Mouse (Mus musculus) v-Abl transformed pro-B cells (cell line): ENCODE data around the gene Wdr37.

ENCODE experiments used
- in situ Hi-C, 2 experiments: fragments of 400-800 bp; cut with MboI; formaldehyde crosslinking; loops; one replicate each; pipeline ENCODE4 v1.15.1; 2025; ENCODE audit not compliant: unreplicated experiment in 2 of 2

Gene Wdr37

DNA sequence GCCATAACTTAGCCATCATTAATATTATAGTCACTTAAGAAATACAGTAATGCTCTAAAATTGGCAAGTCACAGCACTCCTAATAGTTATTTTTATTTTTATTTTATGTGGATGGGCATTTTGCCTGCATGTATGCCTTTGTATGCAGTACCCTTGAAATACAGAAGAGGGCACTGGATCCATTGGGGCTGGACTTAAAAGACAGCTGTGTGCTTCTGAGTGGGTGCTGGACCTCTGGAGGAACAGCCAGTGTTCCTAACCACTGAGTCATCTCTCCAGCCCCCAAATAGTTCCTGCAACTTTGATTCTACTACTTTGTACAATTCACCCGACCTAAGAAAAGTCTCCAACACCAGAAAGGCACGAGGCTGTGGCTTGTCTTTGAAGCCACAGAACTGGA is 24.0 kb downstream of the Wdr37 start:
- in situ Hi-C loops, result loop anchor here (10.0 to 25.0 kb wide), 2 partner anchors 127 to 990 kb away; no protein-coding TSS in a partner anchor

DNA sequence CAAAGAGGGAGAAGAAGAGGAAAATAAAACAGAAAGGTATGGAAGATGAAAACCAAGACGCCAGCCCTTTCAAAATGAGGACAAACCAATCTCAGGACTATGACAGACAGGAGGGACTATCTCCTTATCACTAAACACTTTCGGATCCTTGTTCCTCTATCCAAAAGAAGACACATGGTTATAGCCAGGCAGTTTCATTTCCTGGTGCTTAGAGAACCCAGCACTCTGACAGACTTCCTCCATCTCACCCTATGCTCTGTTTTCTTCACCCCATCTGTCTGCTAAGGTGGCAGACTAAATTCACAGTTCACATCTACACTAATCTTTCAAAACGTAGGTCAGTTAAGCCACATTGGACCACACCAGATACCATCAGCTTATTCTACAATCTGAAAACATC is 29.4 kb downstream of the Wdr37 start:
- in situ Hi-C loops, result loop anchor here (10.0 to 25.0 kb wide), 2 partner anchors 133 to 995 kb away; no protein-coding TSS in a partner anchor

GRCm38 (mm10) chr13:8841846-8842245 is 29.9 kb downstream of the Wdr37 start:
- in situ Hi-C loops, result loop anchor here (10.0 to 25.0 kb wide), 2 partner anchors 133 to 995 kb away; no protein-coding TSS in a partner anchor

GRCm38 (mm10) chr13:8840941-8841340 is 30.8 kb downstream of the Wdr37 start:
- in situ Hi-C loops, result loop anchor here (10.0 to 25.0 kb wide), 2 partner anchors 134 to 996 kb away; no protein-coding TSS in a partner anchor

DNA sequence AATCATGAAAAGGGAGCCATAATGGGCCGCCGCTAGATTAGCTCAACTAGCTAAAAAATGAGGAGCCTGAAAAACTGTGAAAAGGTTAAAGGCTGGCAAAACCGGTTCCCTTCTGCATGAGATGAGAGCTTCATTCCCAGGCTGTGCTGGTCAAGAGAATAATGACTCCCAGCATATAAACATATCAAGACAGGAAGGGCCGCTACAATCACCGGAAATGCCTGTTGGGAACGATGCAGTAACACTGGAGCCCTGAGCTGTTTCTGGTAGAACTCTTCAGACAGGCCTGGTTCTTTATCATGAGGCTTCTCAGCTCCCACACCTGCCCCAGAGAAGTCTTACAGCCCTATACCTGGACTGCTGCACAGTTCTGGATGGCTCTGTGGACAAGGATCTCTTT is 31.8 kb downstream of the Wdr37 start:
- in situ Hi-C loops, result loop anchor here (10.0 to 25.0 kb wide), 2 partner anchors 135 to 997 kb away; no protein-coding TSS in a partner anchor

DNA sequence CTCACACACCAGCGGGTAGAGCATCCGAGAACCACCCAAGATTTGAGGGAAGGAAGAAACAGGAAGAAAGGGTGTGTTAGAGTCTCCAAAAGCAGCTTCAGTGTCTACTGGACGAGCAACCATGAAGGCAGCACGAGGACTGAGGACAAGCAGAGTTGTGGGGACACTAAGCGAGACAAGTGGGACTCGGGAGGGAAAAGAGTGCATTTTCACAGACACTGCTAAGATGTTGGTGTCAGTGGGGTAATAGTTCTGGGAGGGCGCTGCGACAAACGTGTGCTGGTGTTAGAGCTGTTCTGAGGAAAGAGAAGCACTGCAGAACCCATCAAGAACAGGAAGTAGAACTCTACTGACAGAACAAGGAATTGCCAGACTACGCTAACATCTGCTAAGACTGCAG is 32.6 kb downstream of the Wdr37 start:
- in situ Hi-C loops, result loop anchor here in 1 of 2 experiments (25.0 kb wide), 1 partner anchor 998 kb away; no protein-coding TSS in a partner anchor

DNA sequence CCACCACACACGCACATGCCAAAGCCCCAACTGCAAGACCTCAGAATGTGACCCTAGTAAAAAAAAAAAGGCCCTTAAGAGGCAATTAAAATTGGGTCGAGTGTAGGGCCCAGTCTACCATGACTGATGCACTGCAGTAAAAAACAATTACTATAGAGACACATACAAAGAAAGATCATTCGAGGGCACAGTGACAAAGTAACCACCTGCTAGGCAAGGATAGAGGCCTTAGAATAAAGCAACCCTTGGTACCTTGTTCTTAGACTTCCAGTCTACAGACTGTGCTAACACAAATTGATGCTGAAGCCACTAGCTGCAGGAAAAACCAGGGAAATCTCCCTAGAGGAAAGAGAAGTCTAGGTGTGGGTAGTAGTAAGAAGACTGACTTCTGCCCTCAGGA is 33.3 kb downstream of the Wdr37 start:
- in situ Hi-C loops, result loop anchor here in 1 of 2 experiments (25.0 kb wide), 1 partner anchor 999 kb away; no protein-coding TSS in a partner anchor

- in situ Hi-C loops, result loop anchor here in 1 of 2 experiments (25.0 kb wide), 1 partner anchor 1003 kb away; no protein-coding TSS in a partner anchor
Observed at GRCm38 (mm10) chr13:8834573-8834972, 37.1 kb downstream of the Wdr37 start.

GRCm38 (mm10) chr13:8831546-8832251 is 40.0 kb downstream of the Wdr37 start:
- in situ Hi-C loops, result loop anchor here in 1 of 2 experiments (25.0 kb wide), 1 partner anchor 1006 kb away; no protein-coding TSS in a partner anchor

GRCm38 (mm10) chr13:8830696-8831095 is 41.0 kb downstream of the Wdr37 start:
- in situ Hi-C loops, result loop anchor here in 1 of 2 experiments (25.0 kb wide), 1 partner anchor 1007 kb away; no protein-coding TSS in a partner anchor

- in situ Hi-C loops, result loop anchor here in 1 of 2 experiments (25.0 kb wide), 1 partner anchor 1008 kb away; no protein-coding TSS in a partner anchor
Observed at GRCm38 (mm10) chr13:8829784-8830183, 41.9 kb downstream of the Wdr37 start.

DNA sequence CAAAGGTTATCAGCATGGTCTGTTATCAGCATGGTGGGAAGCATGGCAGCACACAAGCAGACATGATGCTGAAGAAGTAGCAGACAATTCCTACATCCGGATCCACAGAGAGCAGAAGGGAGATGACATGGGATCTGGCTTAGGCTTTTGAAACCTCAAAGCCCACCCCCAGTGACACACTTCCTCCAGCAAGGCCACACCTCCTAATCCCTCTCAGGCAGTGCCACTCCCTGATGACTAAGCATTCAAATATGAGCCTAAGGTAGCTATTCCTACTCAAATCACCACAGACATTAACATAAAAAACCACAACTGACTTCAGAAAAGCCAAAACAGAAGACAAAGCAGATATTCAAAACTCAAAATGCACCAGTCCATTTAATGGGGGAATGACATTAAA is 42.8 kb downstream of the Wdr37 start:
- in situ Hi-C loops, result loop anchor here in 1 of 2 experiments (25.0 kb wide), 1 partner anchor 1008 kb away; no protein-coding TSS in a partner anchor

DNA sequence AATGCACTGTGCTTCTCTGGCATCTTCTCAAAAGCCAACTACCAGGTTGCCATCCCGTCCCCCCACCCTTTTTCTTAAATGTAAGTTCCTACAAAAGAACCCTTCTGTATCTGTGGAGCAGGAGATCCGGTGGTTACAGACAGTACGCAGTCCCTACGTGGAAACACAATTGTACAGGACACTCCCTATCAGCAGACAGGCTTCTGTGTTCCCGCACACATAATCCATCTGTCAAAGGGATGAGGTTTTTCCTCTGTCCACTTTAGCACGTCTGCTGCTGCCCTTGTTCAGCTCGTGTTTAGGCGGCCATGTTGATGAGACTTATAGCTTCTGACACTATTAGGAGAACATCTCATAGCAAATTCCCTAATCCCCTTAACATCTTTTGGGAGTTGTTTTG is 48.2 kb downstream of the Wdr37 start:
- in situ Hi-C loops, result no loop called here

DNA sequence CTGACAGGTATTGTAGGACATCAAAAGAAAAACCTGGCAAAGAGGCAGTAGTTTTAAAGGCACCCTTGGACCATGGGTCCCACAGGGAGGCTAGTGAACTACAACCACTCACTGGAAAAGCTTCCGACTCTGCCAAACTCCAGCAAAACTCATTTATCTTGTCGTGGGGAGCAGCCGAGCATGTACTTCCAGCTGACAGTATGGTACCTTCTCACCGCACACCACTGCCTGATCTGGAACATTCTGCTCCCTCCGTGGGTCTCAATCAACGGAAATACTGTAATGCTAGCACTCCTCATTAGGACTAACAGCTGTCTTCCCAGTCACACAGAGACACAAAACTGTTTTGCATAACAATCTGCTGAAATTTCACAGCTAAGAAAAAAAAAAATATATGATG is 48.6 kb downstream of the Wdr37 start:
- in situ Hi-C loops, result no loop called here

- in situ Hi-C loops, result no loop called here
Observed at GRCm38 (mm10) chr13:8822201-8822600, 49.5 kb downstream of the Wdr37 start.

- in situ Hi-C loops, result no loop called here
Observed at GRCm38 (mm10) chr13:8805931-8806330, 65.8 kb downstream of the Wdr37 start.

DNA sequence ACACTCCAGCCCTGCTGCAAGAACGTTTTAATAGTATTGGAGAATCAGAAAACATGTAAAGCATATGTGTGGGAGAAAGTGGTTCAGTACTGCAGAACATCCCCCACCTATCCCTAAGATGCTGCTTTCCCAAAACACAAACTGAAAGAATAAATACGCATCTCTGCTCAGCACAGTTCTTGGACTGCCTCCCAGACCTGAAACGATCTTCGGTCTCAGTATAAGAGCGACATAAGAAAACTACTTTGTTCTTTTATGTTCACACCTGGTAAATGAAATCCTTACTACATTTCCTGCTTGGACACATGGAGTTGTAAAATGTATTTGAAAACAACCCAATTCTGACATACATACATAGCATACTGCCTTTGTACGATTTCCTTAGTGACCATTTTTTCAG is 71.1 kb downstream of the Wdr37 start:
- in situ Hi-C loops, result no loop called here

- in situ Hi-C loops, result loop anchor here in 1 of 2 experiments (25.0 kb wide), 1 partner anchor 1956 kb away; no protein-coding TSS in a partner anchor
Observed at GRCm38 (mm10) chr13:8793217-8793616, 78.5 kb downstream of the Wdr37 start.

DNA sequence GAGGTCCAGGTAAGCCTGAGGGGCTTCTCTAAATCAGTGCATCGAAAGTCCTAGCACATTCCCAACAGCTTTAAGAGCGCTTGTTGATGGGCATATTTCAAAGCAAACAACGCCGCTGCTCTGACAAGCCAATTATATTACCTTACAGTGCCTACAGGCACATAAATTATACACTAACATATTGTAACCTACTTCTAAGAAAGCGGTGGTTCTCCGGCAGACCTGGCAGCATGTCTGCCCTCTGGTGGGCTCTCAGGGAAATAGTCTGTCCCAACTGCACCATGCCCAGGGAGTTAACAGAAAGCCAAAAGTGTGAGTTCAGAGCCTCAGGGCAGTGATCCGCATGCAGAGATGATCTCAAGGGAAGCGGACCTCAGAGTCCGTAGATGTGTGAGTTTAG is 86.5 kb downstream of the Wdr37 start:
- in situ Hi-C loops, result loop anchor here in 1 of 2 experiments (25.0 kb wide), 1 partner anchor 1948 kb away; no protein-coding TSS in a partner anchor

- in situ Hi-C loops, result loop anchor here in 1 of 2 experiments (25.0 kb wide), 1 partner anchor 1947 kb away; no protein-coding TSS in a partner anchor
Observed at GRCm38 (mm10) chr13:8784308-8785061, 87.2 kb downstream of the Wdr37 start.
